Mouse (Mus musculus) heart, embryonic 16.5 days (tissue): ENCODE data around the gene Rnf146. TPM values are rescaled to one million over a fixed set of nuclear protein-coding genes. Genes with fewer than 3 reads are reported as not detected.
"Not testable (repeated sequence)": the region's sequence is repeated elsewhere in the genome, so short reads cannot be mapped to it uniquely, and the experiment has no call there.

ENCODE experiments used
- ATAC-seq: fragments of 200-750 bp; cut with Nextera tagmentation; replicated peaks from 2 replicates; pipeline ENCODE4 v1.8.0; 2017; ENCODE audit warnings: moderate number of reproducible peaks; ENCODE audit not compliant: insufficient read depth, low FRiP score; ENCODE audit errors: extremely low read depth
- H3K27ac ChIP-seq: fragments of 300-500 bp; sonication (generic); 2 replicates; pipeline ENCODE4 v1.5.1; 2014; ENCODE audit warnings: mild to moderate bottlenecking, low read length, control low read depth, moderate library complexity
- H3K27me3 ChIP-seq: fragments of 300-500 bp; sonication (generic); 2 replicates; pipeline ENCODE4 v1.6.1; 2014; ENCODE audit warnings: low read length, mixed read lengths; ENCODE audit not compliant: control insufficient read depth, insufficient read depth
- H3K36me3 ChIP-seq: fragments of 300-500 bp; sonication (generic); 2 replicates; pipeline ENCODE4 v1.6.1; 2014; ENCODE audit not compliant: control insufficient read depth, insufficient read depth
- H3K4me1 ChIP-seq: fragments of 300-500 bp; sonication (generic); 2 replicates; pipeline ENCODE4 v1.6.1; 2014; ENCODE audit warnings: low read length, mixed read lengths; ENCODE audit not compliant: control insufficient read depth, insufficient read depth
- H3K4me2 ChIP-seq: fragments of 300-500 bp; sonication (generic); 2 replicates; pipeline ENCODE4 v1.6.1; 2014; ENCODE audit warnings: low read depth, mild to moderate bottlenecking, control low read depth, low read length
- H3K4me3 ChIP-seq: fragments of 300-500 bp; sonication (generic); 2 replicates; pipeline ENCODE4 v1.5.1; 2014; ENCODE audit warnings: mild to moderate bottlenecking, control low read depth, low read length
- H3K9ac ChIP-seq: fragments of 300-500 bp; sonication (generic); 2 replicates; pipeline ENCODE4 v1.6.1; 2014; ENCODE audit warnings: low read length, control low read depth
- H3K9me3 ChIP-seq: fragments of 300-500 bp; sonication (generic); replicated peaks from 2 replicates; pipeline ENCODE4 v1.6.1; 2016; ENCODE audit warnings: low read length; ENCODE audit not compliant: control insufficient read depth
- WGBS: fragments of 180-500 bp; shearing (Covaris S2); extraction: QIAGEN DNeasy Blood & Tissue Kit; methylation state at CpG from one replicate; pipeline ENCODE4 v1.1.7; 2014; 5-methylcytosine and 5-hydroxymethylcytosine counted together
- polyA plus RNA-seq: library from polyadenylated mRNA; unstranded; fragments of >200 nt; fragmentation: Nextera tagmentation; extraction: Ambion mirVana; gene quantifications from 2 replicates; pipeline ENCODE4 v1.2.1, GENCODE M21; 2015

The Rnf146 gene
- polyA plus RNA-seq = 39.8 and 46.9 TPM in 2 replicates

DNA sequence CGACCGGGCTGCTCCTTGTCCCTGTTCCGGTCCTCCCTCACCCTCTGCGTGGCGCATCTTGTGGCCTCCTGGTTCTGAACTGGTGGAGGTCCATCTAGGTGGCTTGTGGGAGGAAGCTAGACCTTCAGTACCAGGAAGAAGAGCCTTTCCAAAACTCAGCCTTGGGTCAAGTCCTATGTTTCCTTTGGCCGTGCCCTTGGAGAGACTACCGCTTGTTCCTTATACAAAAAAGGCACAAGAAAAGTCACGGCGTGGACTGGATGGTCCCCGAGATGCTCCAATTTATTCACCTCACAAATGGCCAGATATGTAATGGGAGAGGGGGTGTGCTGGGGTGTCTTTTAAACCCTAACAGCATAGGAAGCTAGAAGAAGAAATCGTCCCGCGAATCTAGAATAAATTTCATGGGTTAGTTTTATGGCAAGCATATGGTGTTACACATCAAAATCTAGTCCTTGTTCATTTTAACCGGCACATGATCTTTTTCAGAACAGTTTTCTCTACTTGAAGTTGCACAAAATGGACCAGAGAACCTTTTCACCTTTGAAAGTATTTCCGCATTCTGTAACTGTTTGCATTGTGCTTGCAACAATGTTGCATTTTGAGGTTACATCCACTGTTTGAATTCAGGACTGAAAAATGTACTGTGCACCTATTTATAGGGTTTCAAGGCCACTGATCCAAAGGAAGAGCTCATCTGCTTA lies at the start of gene Rnf146:
Gene Rnf146 (minus strand): TSS at position 246 of the 704 bp plus-strand sequence.
- no peak for ATAC-seq
- no peaks in the 10 kb centered on the region for H3K27me3 ChIP-seq
- no peaks in the 10 kb centered on the region for H3K36me3 ChIP-seq
- H3K9me3 ChIP-seq = no peaks in the 10 kb centered on the region
- H3K4me1 ChIP-seq = peaks cover 19% of the 10 kb centered on the region
- H3K9ac ChIP-seq = peak within 1 kb of the TSS; percentile 98
- H3K27ac ChIP-seq = peak within 1 kb of the TSS; percentile 99
- peak within 1 kb of the TSS; percentile 91 for H3K4me3 ChIP-seq
- 8% methylated on average over 15 of the region's 15 CpGs for WGBS
- peak within 1 kb of the TSS; percentile 76 for H3K4me2 ChIP-seq

DNA sequence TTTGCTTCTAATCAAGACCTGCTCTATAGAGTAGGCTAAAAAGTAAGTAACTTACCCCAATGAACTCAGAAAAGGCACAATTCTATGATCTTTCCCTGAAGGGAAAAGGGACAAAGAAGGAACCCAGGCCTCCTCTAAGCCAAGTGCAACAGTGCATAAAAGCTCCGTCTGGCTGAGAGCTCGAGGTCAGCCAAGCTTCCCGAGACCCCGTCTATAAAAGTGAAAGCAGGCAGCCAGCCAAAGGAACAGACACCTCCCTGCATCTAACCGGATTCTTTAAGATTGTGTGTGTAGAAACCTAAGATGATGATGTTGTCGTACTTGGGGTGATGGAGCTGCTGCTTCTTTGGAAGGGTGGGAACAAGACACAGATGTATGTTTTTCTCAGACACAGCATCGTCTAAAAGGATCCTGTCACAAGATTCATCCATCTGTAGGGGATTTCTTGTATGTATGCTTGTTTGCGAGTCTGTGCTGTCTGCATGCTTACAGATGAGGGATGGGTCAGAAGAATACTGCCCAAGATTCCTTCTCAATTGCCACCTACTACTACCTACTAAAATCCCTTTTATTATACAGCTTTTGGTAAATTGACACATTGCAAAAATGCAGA lies 40.5 kb upstream of the Rnf146 start:
- Histone ChIP-seq H3K27ac (no peak overlapping the region), H3K9ac (no peak overlapping the region), H3K9me3 (no peaks in the 10 kb centered on the region), H3K4me1 (no peaks in the 10 kb centered on the region), H3K36me3 (no peaks in the 10 kb centered on the region), H3K4me2 (0 out of 2 replicates have a peak overlapping the region, but pooled peaks have one; percentile 7), H3K27me3 (no peaks in the 10 kb centered on the region), H3K4me3 (no peak overlapping the region)
- WGBS = 53% methylated on average over 8 of the region's 8 CpGs
- no peak for ATAC-seq

DNA sequence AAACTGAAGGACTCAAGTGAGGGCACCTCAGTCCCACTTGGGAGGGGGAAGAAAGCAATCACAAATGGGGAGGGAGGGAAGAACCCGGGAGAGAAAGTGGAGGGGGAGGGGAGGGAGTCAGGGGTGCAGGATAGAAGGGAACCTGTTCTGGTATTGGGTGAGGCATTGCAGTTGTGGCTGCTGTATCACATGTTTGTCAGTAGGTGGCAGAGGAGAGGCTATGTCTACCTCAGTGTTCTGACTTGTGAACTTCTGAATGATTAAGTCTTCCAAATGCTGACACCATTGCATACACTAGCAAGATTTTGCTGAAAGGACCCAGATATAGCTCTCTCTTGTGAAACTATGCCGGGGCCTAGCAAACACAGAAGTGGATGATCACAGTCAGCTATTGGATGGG lies 32.6 kb upstream of the Rnf146 start:
- not testable (repeated sequence) for H3K4me2 ChIP-seq, H3K4me1 ChIP-seq, H3K27me3 ChIP-seq, H3K27ac ChIP-seq, H3K4me3 ChIP-seq, ATAC-seq, H3K36me3 ChIP-seq, H3K9me3 ChIP-seq, H3K9ac ChIP-seq
- WGBS = 65% methylated on average over 2 of the region's 2 CpGs

DNA sequence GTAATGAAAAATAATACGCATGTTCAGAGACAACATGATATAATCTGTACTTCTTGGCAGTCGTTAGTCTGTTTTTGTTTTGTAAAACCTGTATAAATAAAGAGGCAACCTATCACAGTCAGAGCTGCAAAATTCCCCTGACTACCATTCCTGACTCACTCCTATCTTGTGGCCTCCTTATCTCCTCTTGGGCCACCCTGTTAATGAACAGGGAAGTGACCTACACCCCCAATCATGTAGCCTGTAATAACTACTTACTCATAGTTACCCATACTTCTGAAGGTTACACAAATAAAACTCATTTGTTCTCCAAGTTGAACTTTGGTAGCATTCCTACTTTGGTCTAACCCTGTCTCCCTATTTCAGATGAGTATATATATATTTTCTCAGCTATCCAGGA lies 19.3 kb upstream of the Rnf146 start:
- H3K9ac ChIP-seq = no peak overlapping the region
- no peaks in the 10 kb centered on the region for H3K27me3 ChIP-seq
- H3K4me3 ChIP-seq = no peak overlapping the region
- H3K36me3 ChIP-seq = no peaks in the 10 kb centered on the region
- WGBS = 62% methylated on average over 2 of the region's 2 CpGs
- ATAC-seq = no peak
- no peaks in the 10 kb centered on the region for H3K9me3 ChIP-seq
- no peak overlapping the region for H3K27ac ChIP-seq
- no peak overlapping the region for H3K4me2 ChIP-seq
- H3K4me1 ChIP-seq = no peaks in the 10 kb centered on the region

DNA sequence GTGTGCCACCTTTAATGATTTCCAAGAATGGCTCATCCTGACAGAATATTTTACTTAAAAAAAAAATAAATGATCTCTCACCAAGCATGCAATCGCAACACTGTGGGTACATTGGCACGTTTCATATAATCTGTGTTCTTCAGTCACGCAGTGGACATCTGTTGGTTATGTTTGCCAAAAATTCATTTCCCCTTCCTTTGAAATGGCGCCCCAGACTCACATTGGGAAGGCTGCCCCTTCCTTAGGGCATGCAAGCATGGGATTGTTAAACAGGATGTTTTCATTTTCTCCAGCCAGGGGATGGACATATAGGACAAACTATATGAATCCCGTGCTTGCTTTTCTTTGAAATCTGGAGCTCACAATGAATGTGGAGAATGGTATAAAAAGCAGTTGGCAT lies 11.8 kb upstream of the Rnf146 start:
- H3K27me3 ChIP-seq = no peaks in the 10 kb centered on the region
- no peaks in the 10 kb centered on the region for H3K4me1 ChIP-seq
- H3K9me3 ChIP-seq = no peaks in the 10 kb centered on the region
- no peak overlapping the region for H3K27ac ChIP-seq
- no peak for ATAC-seq
- no peak overlapping the region for H3K4me2 ChIP-seq
- no peaks in the 10 kb centered on the region for H3K36me3 ChIP-seq
- H3K9ac ChIP-seq = no peak overlapping the region
- WGBS = 77% methylated on average over 5 of the region's 5 CpGs
- H3K4me3 ChIP-seq = no peak overlapping the region

DNA sequence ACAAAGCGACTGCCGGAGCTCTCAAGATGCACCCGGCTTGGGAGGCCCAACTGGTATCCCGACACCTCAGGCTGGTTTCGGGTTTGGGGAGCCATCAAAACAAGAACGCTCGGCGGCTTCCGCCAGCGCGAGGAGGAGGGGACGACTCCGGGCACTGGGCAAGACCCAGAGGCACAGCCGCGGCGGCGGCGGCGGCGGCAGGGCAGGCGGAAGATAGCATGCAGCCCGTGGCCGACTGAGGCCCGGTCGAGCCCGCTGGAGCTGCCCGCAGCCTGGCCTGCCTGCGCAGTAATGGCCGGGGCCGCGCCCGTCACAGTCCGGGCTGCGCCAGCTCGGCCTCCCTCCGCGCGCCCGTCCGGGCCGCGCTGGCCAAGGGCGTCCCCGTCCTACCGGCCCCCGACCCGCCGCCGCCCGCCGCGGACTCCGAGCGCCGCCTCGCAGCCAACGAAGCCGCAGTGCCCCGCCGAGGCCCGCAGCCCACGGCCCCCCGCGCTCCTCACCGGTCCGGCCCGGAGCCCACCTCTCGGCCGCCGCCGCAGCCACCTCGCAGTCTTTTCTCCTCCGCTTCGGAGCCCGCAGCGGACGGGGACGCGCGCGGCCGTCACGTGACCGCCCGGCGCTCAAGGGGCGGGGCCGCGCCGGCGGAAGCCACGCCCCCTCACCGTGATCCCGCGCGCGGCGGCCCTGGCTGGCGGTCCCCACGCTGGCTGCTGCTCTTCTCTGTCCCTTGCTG lies 612 bp downstream of the Rnf146 start:
- H3K4me2 ChIP-seq = peak overlapping the region; percentile 76
- peak; percentile 94 for ATAC-seq
- peaks cover 23% of the 10 kb centered on the region for H3K4me1 ChIP-seq
- WGBS = under 1% methylated on average over 98 of the region's 100 CpGs
- H3K27ac ChIP-seq = peak overlapping the region; percentile 99
- no peaks in the 10 kb centered on the region for H3K27me3 ChIP-seq
- no peaks in the 10 kb centered on the region for H3K9me3 ChIP-seq
- peak overlapping the region; percentile 91 for H3K4me3 ChIP-seq
- peak overlapping the region; percentile 98 for H3K9ac ChIP-seq
- no peaks in the 10 kb centered on the region for H3K36me3 ChIP-seq

DNA sequence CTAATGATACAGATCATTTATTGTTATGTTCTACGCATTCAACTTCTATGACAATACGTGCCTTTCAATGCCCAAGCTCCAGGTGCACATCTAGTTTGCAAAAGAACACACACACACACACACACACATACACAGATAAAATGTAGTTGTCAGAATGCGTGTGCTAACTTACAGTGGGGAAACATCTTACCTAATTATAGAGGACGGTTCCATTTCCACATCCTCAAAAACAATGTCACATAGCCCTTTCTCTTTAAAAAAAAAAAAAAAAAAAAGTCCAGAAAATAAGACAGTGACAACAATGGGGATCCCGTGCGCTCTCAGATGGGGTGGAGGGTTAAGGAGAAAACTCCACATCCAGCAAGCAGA lies 1.2 kb downstream of the Rnf146 start:
- 3% methylated on average over 6 of the region's 6 CpGs for WGBS
- peak overlapping the region; percentile 99 for H3K27ac ChIP-seq
- ATAC-seq = no peak
- H3K36me3 ChIP-seq = no peaks in the 10 kb centered on the region
- H3K4me1 ChIP-seq = peaks cover 24% of the 10 kb centered on the region
- H3K9me3 ChIP-seq = no peaks in the 10 kb centered on the region
- peak overlapping the region; percentile 76 for H3K4me2 ChIP-seq
- peak overlapping the region; percentile 98 for H3K9ac ChIP-seq
- no peaks in the 10 kb centered on the region for H3K27me3 ChIP-seq
- peak overlapping the region; percentile 91 for H3K4me3 ChIP-seq

DNA sequence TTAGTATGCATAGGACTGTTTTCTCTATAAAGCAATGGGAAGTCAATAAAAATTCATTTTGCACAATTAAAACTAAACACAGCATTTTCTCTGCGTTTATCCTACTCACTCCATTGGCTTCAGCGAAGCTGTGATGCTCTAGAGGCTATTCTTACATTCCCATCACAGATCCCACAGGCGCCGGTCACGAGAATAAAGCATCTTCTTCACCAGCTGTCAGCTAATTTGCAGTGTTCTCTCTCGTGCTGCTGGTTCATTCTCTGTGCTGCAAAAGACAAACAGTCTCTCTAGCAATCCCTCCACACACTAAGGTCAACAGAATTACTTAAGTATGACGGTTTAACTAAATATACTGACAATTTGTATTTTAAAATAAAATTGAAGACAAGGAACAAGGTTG lies 8.1 kb downstream of the Rnf146 start:
- Histone ChIP-seq H3K4me2 (no peak overlapping the region), H3K4me1 (peaks cover 24% of the 10 kb centered on the region), H3K4me3 (no peak overlapping the region), H3K36me3 (peaks cover 3% of the 10 kb centered on the region; the same call in 1 of the 2 replicates), H3K27ac (no peak overlapping the region), H3K9me3 (no peaks in the 10 kb centered on the region), H3K9ac (no peak overlapping the region), H3K27me3 (no peaks in the 10 kb centered on the region)
- ATAC-seq = no peak
- WGBS = 79% methylated on average over 7 of the region's 7 CpGs

DNA sequence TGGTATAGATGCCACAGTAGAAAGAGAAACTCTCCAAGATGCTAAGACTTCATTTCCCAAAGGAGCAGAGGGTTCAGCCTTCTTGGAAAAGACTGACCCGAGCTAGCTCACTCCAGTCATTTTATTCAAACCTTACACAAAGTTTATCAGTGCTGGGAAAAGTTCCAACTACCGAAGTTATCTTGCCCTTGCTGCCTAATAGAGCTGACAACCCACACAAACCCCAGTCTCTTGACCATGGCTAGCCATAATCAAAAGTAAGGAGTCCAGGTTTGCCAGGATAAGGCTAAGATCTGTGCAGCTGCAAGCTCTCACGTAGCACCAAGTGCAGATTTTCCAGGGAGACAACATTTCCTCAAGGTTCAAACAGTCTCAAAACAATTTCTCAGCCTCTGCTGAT lies 9.7 kb downstream of the Rnf146 start:
- H3K4me3 ChIP-seq = no peak overlapping the region
- no peak overlapping the region for H3K27ac ChIP-seq
- WGBS = 34% methylated on average over 3 of the region's 3 CpGs
- peaks cover 4% of the 10 kb centered on the region; the same call in 1 of the 2 replicates for H3K36me3 ChIP-seq
- no peaks in the 10 kb centered on the region for H3K27me3 ChIP-seq
- H3K4me2 ChIP-seq = peak overlapping the region; percentile 13; the same call in 1 of the 2 replicates
- ATAC-seq = no peak
- H3K9me3 ChIP-seq = no peaks in the 10 kb centered on the region
- no peak overlapping the region for H3K9ac ChIP-seq
- peaks cover 18% of the 10 kb centered on the region for H3K4me1 ChIP-seq
